Mouse (Mus musculus): ENCODE measurements around the gene Plekho1. TPM values are rescaled to one million over a fixed set of nuclear protein-coding genes. Genes with fewer than 3 reads are reported as not detected.

The Plekho1 gene
- total and polyA plus RNA-seq, 3 experiments, result 22.3 to 24.6 (median 23.4) TPM

DNA sequence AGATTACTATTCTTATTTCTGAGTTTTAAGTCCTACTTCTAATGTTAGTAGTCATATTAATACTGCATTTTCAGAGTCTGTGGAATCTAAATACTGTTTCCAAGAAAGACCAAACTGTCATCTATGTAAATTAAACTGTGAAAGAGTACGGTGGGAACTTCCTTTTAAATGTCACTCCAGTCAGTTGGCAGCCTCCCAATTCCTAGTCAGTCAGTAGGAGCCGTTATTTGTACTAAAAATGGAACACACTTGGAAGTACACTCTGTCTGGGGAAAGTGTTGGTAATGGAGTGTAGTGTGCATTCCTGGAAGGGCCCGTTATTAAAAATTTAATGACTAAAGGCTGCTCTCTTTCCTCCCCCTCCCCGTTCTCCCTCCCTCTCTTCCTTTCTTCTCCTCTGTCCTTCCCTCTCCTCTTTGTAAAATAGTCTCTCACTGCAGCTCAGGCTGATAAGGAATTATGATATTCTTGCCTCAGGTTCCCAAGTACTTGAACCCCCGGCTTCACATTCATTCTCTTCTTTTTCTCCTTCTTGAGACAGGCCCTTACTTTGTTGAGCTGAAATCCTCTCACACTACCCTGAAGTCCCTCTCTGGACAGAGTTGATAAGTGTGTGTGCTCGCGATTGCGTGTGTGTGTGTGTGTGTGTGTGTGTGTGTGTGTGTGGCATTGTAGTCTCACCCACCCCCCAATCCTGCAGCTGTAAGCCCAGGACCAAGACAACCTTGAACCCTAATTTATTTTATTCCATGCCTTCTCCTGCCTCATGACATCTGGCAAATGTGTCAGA, 38.2 kb downstream of the Plekho1 start (continued):
- TF ChIP-seq MAFK (IDR thresholded peaks at IDR 0.05; ENCODE audit: insufficient replicate concordance, low read length) (no peak), EP300 (IDR thresholded peaks at IDR 0.05; ENCODE audit: low read length) (no peak)

DNA sequence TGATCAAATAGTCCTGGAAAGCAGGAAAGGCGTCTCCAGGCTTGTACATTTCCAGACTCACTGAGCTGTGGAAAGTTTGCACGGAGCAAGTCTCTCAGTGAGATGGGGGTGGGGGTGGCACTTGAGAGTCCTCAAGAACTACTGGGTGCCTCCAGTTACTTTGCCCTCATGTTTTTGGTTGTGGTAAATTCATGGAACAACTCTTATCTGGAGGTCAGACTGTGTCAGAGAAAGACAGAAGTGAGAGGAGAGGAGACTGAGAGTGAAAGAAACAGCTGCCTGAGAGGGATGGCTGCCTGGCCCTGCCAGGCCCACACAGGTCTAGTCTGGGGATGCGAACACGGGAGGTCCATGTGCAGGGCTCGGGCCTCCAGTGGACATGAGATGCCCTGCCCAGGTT, 40.5 kb downstream of the Plekho1 start:
- Histone ChIP-seq H3K36me3 (replicated peaks in 1 of 2; ENCODE audit: control insufficient read depth in 1 of 2, insufficient read depth in 1 of 2, low read length in 1 of 2) (no peaks in the 10 kb centered on the region), H3K9me3 (replicated peaks; ENCODE audit: low read length) (no peaks in the 10 kb centered on the region), H3K9ac (ENCODE audit: insufficient read depth, low read depth) (peak overlapping the region; percentile 20; the same call in 1 of the 2 replicates), H3K27ac (ENCODE audit: insufficient read depth, low read depth) (peak overlapping the region; percentile 24; the same call in 1 of the 2 replicates), H3K4me3 (replicated peaks in 1 of 3; ENCODE audit: low read depth in 2 of 3, low read length in 2 of 3, poor library complexity in 1 of 3) (no peak overlapping the region), H3K79me2 (replicated peaks; ENCODE audit: control insufficient read depth, extremely low read depth, insufficient read depth, poor library complexity, severe bottlenecking) (no peaks in the 10 kb centered on the region), H3K4me2 (ENCODE audit: insufficient read depth, low read depth, poor library complexity, severe bottlenecking) (no peak overlapping the region), H3K27me3 (replicated peaks) (no peaks in the 10 kb centered on the region), H3K4me1 (ENCODE audit: control insufficient read depth in 1 of 2, insufficient read depth in 2 of 2) (peaks cover 16 to 56% of the 10 kb centered on the region in 2 experiments; a peak in 3 of 4 replicates)
- TF ChIP-seq BHLHE40 (IDR thresholded peaks at IDR 0.05; ENCODE audit: low read depth, low read length) (peak; percentile 39), USF2 (conservative IDR thresholded peaks at IDR 0.05; ENCODE audit: low read depth, low read length) (no peak), SIN3A (IDR thresholded peaks at IDR 0.05; ENCODE audit: low read length) (no peak), NELFE (IDR thresholded peaks at IDR 0.05; ENCODE audit: low read depth, low read length) (no peak), IRF4 (IDR thresholded peaks at IDR 0.05; ENCODE audit: low read depth, low read length) (peak; percentile 87), CHD1 (IDR thresholded peaks at IDR 0.05; ENCODE audit: low read depth, low read length) (no peak), KAT2A (IDR thresholded peaks at IDR 0.05; ENCODE audit: insufficient replicate concordance, low read length) (no peak), ZC3H11A (IDR thresholded peaks at IDR 0.05; ENCODE audit: low read depth, low read length) (no peak), TCF12 (IDR thresholded peaks at IDR 0.05; ENCODE audit: low read depth, low read length) (peak; percentile 85), ETS1 (conservative IDR thresholded peaks at IDR 0.05; ENCODE audit: low read depth, low read length) (0 out of 2 replicates have a peak, but pooled peaks have one; percentile 14), MAFK (IDR thresholded peaks at IDR 0.05; ENCODE audit: insufficient replicate concordance, low read length) (0 out of 2 replicates have a peak, but pooled peaks have one; percentile 20), EP300 (IDR thresholded peaks at IDR 0.05; ENCODE audit: low read length) (peak; percentile 94), RCOR1 (conservative IDR thresholded peaks at IDR 0.05; ENCODE audit: low read depth, low read length) (peak; percentile 55; the same call in 1 of the 2 replicates), MYC (IDR thresholded peaks at IDR 0.05; ENCODE audit: low read depth, low read length) (peak; percentile 51; the same call in 1 of the 2 replicates), MAX (IDR thresholded peaks at IDR 0.05; ENCODE audit: low read length) (peak; percentile 50; the same call in 1 of the 2 replicates), ZMIZ1 (IDR thresholded peaks at IDR 0.05; ENCODE audit: low read depth, low read length) (no peak), JUND (conservative IDR thresholded peaks at IDR 0.05; ENCODE audit: low read depth, low read length) (0 out of 2 replicates have a peak, but pooled peaks have one; percentile 17), RAD21 (IDR thresholded peaks at IDR 0.05; ENCODE audit: low read depth, low read length) (no peak), CHD2 (IDR thresholded peaks at IDR 0.05; ENCODE audit: low read length) (peak; percentile 85), MEF2A (IDR thresholded peaks at IDR 0.05; ENCODE audit: borderline replicate concordance, low read depth, low read length) (0 out of 2 replicates have a peak, but pooled peaks have one; percentile 39)
- peak; percentile 73 for DNase-seq (ENCODE audit: extremely low read depth)
- dilution Hi-C loops (cut with MboI; ENCODE audit: extremely low pct_ligation_motif_present, extremely low pct_unique_long_range_greater_than_20kb, low sequenced_read_pairs) (no loop called here), in situ Hi-C loops (cut with MboI; ENCODE audit: low pct_ligation_motif_present, low pct_unique_long_range_greater_than_20kb, low sequenced_read_pairs) (no loop called here)

Data from CH12.LX (cell line).